Mouse (Mus musculus): Measurements from ENCODE around the gene Slc9a8.

Gene Slc9a8

GRCm38 (mm10) chr2:167483827-167484410 lies 62.4 kb downstream of the Slc9a8 start:
- no peak for DNase-seq (ENCODE audit: low spot score in 2 of 2)

DNA sequence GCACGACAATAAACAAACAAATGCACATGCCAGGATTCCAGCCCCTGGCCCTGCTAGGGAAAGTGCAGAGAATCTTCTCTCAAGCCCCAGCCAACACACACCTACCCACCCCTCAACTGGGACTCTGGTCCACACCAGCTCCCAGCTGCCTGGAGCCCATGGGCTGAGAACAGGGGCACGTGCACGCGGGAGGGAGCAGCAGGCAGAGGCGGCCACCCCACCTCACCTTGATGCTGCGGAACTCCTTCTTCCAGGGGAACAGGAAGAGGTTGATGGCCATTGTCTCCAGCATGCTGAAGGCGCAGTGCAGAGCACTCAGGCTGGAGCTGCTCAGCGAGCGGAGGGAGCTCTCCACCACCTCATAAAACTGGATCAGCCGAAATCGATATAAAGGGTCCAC lies 63.4 kb downstream of the Slc9a8 start:
- DNase-seq (ENCODE audit: low spot score in 2 of 2), result no peak

DNA sequence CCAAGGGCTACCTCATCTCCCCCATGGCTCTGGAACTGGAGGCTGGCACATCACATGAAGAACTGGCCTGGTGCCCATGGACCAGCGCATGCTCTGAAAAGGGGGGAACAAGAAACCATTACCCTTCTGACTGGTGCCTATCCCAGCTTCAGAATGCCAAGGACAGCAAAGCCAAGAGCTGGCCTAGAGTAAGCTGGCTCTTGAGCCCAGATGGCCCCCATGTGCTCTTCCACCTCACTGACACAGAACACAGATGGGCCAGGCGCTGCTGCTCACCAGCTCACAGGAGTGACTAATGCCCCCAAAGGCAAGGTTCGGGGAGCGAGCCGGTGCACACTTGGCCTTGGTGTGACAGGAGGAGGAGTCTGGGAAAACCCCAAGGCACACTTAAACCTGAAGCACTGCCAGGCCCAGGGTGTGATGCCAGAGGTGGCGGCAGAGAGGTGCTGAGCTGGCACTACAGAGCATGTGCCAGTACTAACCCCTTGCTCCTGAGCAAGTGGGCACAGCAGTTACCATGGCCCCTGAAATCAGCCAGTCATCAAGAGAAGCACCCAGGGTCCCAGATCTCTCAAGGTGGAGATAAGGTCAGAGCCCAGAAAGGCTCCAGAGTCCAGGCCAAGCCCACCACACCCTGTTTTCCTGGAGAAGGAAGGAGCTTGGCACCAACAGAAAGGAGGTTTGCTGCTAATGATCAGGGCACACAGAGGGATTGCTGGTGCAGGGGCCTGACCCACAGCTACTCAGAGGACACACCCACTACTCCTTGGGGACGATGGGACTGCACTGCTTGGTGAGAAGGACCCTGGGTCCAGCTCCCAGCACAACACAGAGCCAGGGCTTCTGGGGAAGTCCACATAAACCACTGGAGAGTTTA lies 64.2 kb downstream of the Slc9a8 start:
- no peak for DNase-seq (ENCODE audit: low spot score in 2 of 2)

DNA sequence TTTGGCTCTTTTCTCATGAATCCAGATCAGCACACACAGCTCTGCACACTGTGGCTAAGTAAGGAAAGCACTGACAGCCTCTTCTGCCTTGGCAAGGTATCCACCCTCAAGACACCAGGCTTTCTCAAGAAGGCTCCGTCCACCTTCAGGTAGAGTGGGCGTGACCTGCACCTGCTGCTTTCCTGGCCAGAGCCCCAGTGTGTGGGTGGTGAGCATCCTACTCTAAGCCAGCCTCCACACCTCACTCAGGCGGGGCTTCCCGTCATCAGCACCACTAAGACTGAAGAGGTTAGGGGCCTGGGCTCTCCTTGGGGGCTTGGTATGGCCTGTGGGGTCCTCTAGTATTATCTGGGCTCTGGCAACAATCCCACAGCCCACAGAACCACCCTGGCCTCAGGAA lies 65.1 kb downstream of the Slc9a8 start:
- no peak for DNase-seq (ENCODE audit: low spot score in 2 of 2)

DNA sequence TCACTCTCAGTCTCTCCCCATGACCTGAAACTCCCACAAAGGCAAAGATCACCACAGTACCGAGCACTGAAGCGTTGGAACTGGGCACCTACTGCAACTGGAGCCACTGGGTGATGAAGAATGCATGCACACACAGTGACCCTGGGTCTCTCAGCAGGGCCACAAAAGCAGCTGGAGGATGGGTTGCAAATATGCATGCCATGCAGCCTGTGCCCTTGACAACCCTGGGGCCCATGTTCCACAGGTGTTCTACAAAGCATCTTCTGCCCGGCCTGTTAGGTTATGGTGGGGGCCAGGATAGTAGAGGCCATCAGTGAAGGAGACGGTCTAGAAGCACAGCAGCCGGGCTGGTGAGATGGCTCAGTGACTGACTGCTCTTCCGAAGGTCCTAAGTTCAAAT lies 66.0 kb downstream of the Slc9a8 start:
- no peak for DNase-seq (ENCODE audit: low spot score in 2 of 2)

- DNase-seq (ENCODE audit: low spot score in 2 of 2), result no peak
Measured at GRCm38 (mm10) chr2:167487994-167488393, 66.5 kb downstream of the Slc9a8 start.

- DNase-seq (ENCODE audit: low spot score in 2 of 2), result no peak
Measured at GRCm38 (mm10) chr2:167490813-167491525, 69.5 kb downstream of the Slc9a8 start.

DNA sequence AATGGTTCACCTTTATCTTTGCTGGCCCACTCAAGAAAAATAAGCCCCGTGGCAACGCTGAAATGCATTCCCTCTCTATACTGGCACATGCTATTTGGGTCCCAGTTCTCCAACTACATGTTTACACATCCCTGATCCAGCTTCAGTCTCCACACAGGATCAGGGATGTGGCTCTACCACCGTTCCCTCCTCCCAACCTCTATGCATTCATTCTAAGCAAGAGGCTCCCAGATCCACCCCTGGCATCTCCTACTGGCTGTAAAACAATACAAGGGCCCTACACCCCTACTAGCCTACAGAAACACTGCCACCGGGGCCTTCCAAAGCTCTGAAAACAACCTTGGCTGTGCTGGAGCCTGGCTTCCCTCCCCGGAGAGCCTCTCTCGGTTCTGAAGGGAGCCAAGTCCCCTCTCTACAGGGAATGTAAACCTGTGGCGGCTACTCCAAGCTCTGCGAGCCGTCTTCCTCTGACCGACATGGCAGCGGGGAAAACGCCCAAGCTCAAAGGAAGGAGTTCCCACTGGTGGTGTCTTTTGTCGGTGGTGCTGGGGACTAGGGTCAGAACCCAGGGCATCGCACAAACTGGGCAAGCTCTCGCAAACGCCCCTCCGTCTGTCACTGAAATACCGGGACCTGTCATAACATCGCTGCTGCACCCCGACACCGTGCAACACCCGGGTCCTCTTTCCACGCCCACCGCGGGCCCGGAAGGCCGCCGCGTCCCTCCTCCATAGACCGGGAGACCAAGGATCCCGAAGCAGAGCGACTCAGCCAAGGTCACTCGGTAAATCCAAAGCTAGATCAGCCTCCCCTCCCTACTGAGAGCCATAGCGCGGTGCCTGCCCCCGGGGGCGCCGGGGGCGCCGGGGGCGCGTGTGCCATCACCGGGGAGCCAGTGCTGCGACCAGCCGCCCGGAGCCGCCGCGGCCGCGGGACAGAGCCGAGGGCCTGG lies 70.5 kb downstream of the Slc9a8 start, which contains the start of gene Rnf114:
Gene Rnf114 (plus strand): TSS at position 889 of the 952 bp plus-strand sequence.
- peak; percentile 27 to 28 for DNase-seq (ENCODE audit: low spot score in 2 of 2)

DNA sequence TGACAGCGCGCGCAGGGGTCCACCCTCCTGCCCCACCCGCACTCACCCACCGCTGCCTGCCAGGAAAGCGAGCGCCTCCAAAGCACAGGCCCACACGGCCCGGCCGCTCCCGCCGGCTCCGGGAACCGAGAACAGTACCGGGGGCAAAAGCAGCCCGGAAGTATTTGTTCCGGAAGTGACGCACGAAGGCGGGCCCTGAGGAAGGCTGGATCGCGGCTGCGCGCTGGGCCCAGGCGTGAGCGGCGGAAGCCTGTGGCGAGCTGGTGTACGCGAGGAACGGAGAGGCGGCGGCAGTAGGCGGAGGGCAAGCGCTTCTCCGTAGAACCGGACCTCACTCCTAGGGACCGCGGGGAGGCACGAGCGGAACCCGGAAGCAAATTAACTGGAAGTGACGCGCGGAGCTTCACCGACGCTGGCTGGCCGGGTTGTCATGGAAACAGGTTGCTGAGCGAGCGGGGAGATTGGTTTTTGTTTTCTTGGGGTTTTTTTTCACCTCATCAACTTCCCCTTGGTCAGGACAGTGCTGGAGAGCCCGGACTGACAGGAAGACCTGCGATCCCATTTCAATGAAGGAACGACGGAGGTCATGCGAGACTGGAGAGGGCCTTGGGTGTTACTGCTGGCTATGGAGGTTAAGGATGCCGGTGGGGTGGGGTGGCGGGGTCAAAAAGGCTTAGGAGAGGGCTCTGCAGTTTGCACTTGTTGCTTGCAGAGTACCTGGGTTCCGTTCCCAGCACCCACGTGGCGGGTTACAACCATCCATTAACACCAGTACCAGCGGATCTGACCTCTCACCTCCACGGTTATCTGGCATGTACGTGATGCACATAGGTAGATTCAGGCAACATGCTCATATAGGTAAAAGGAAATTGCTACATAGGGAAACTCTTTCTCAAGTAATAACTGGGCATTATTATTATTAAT lies 71.5 kb downstream of the Slc9a8 start, which contains the start of gene Spata2:
Gene Spata2 (minus strand): TSS at position 175 of the 924 bp plus-strand sequence.
- peak; percentile 88 to 95 for DNase-seq (ENCODE audit: low spot score in 2 of 2)

DNA sequence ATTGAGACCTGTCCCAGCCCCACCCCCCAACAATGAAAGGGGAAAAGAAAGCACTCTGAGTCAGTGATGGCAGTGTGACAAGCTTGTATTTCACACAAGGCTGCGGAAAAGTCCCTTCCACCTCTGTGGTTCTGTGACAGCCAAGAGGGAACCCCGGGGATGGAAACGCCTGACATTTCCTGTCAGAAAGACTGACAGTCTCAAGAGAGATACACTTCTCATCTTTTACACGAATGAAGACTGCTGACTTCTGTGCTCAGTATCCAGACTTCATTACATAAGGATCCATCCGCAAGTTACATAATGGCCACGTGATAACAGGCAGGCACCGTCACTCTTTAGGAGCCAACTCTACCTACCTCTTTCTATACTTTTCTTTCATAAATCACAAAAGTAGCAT lies 74.9 kb downstream of the Slc9a8 start:
- no peak for DNase-seq (ENCODE audit: low spot score in 2 of 2)

DNA sequence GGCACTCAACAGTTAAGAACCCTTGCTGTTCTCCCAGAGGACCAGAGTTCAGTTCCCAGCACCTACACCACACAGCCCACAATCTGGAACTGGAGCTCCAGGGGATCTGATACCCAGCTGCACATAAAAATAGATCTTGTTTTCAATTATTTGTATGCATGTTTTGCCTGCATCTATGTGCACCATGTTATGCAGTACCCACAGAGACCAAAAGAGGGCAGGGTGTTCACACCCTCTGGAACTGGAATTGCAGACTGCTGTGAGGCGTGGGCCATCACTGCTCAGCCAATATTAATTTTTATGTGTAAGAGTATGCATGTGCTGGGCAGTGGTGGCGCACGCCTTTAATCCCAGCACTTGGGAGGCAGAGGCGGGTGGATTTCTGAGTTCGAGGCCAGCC lies 75.8 kb downstream of the Slc9a8 start:
- peak; percentile 29 to 64 for DNase-seq (ENCODE audit: low spot score in 2 of 2)

GRCm38 (mm10) chr2:167502554-167503252 lies 81.2 kb downstream of the Slc9a8 start:
- no peak for DNase-seq (ENCODE audit: low spot score in 2 of 2)

DNA sequence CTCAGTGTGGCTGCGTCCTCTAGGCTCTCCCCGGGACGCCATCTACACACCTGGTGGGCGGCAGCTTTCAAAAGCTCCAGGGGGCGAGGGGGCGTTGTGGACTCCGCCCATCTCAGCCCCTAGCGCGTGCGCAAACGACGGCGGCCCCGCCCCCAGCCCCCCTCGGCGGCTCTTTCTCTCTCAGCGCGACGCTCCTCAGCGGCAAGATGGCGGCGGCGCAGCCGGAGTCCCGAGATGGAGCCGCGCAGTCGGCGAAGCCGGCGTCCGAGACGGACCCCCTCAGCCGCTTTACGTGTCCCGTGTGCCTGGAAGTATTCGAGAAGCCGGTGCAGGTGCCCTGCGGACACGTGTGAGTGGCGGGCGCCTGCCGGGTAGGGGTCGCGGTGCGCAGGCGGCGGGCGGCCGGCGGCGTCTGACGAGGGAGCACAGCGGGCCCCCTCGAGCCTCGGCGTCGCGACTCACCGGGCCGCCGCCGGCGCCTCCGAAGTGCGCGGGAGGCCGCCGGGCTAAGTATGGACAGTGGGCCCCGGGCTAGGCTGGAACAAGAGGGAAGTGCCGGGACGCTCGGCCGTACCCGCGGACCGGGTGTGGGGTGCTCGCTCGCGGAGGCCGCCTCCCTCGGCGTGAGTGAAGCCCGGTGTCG lies 81.9 kb downstream of the Slc9a8 start:
- DNase-seq (ENCODE audit: low spot score in 2 of 2), result peak; percentile 79 to 84

DNA sequence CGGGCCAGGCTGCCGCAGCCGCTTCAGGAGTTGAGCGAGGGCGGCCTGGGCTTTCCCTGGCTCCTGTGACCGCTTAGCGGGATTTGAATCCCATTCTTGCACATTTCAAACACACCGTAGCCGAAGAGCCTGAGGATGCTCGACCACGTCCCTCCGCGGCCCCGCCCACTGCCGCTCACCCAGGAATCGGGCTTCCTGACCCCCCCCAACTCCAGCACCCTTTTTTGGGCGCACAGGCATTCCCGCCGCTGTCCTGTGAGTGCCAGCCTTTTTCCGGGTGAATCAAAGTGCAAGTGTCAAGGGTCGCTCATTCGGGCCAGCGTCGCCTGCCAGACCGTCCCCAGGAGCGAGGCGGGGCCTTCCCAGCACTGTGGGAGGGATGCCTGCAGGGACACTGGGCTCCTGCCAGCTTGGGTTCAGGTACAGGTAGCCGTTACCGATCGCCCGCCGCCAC lies 82.4 kb downstream of the Slc9a8 start:
- peak in 1 of 2 experiments; percentile 31 for DNase-seq (ENCODE audit: low spot score in 2 of 2)

GRCm38 (mm10) chr2:167505127-167505526 lies 83.6 kb downstream of the Slc9a8 start:
- DNase-seq (ENCODE audit: low spot score in 2 of 2), result peak in 1 of 2 experiments; percentile 16

GRCm38 (mm10) chr2:167506546-167507260 lies 85.2 kb downstream of the Slc9a8 start:
- no peak for DNase-seq (ENCODE audit: low spot score in 2 of 2)

DNA sequence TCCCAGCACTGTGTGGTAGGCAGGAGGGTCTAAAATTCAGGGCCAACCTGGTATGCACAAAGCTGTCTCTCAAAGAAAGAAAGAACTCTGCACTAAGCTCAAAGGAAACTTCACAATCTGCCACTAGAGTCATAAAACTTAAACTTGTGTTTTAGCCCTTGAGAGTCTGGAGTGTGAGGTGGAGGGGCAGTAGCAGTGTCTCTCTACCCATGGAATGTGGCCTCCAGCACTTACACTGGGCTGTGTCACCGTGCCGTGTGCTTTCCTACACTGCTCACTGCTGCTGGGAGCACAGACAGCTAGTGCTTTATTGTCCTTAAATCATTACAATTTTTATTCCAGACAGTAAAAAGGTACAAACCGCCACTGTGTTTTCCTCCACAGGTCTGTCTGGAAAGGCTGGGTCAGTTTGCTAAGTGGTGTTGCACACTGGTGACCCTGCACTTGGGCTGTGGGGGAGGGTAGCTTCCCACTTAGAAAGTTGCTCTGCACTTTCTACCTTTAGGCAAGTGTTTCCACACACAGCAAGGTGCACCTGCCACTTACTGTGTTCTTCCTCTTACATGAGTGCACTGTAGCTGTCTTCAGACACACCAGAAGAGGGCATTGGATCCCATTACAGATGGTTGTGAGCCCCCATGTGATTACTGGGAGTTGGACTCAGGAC lies 86.3 kb downstream of the Slc9a8 start:
- DNase-seq (ENCODE audit: low spot score in 2 of 2), result no peak

DNA sequence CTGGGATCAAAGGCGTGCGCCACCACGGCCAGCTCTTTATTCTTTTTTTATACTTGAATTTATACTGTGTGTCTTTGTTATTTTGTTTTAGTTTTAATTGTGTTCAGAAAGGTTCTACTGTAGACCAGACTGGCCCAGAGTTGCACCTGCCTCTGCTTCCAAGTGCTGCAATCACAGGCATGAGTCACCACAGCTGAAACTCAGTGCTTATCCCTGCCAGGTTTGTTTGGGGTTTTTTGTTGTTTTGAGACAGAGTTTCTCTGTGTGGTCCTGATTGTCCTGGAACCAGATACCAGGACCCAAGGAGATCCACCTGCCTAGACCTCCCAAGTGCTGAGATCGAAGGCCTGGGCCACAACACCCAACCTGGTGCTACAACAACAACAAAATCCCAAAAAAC lies 87.1 kb downstream of the Slc9a8 start:
- DNase-seq (ENCODE audit: low spot score in 2 of 2), result no peak

Measured in spleen, postnatal 14 days (tissue).